Mouse (Mus musculus) ES-E14 (cell line): ENCODE results near the gene Iah1. TPM values are rescaled to one million over a fixed set of nuclear protein-coding genes. Genes with fewer than 3 reads are reported as not detected.

Experiments used
- DNase-seq: peaks from one replicate; pipeline ENCODE4 v3.0.0-alpha.2; 2013; ENCODE audit warnings: low read depth, low spot score
- H3K27ac ChIP-seq: 2 replicates; pipeline ENCODE4 v1.5.1; 2012; ENCODE audit warnings: low read depth, mild to moderate bottlenecking, low read length, moderate library complexity, mixed read lengths; ENCODE audit not compliant: poor library complexity, insufficient read depth, severe bottlenecking
- H3K36me3 ChIP-seq: 2 replicates; pipeline ENCODE4 v1.6.1; 2012; ENCODE audit warnings: mild to moderate bottlenecking, low read length, moderate library complexity, mixed read lengths; ENCODE audit not compliant: control insufficient read depth, poor library complexity, insufficient read depth, severe bottlenecking
- H3K4me1 ChIP-seq, 2 experiments: fragments of 150-350 bp in 1 of 2; sonication (generic) in 1 of 2; 2 replicates each; pipeline ENCODE4 v1.6.1; 2012; ENCODE audit warnings: low read length in 2 of 2, mild to moderate bottlenecking in 1 of 2, mixed read lengths in 1 of 2; ENCODE audit not compliant: control insufficient read depth in 2 of 2, insufficient read depth in 2 of 2, poor library complexity in 1 of 2
- H3K4me3 ChIP-seq, 2 experiments: fragments of 150-350 bp in 1 of 2; sonication (generic) in 1 of 2; 2 replicates each; pipeline ENCODE4 v1.5.1; 2012; ENCODE audit warnings: low read length in 2 of 2, low read depth in 1 of 2, mild to moderate bottlenecking in 1 of 2, mixed read lengths in 1 of 2; ENCODE audit not compliant: insufficient read depth in 1 of 2, poor library complexity in 1 of 2, severe bottlenecking in 1 of 2
- H3K9ac ChIP-seq: 2 replicates; pipeline ENCODE4 v1.6.1; 2012; ENCODE audit warnings: low read depth, mild to moderate bottlenecking, low read length, mixed read lengths; ENCODE audit not compliant: poor library complexity, insufficient read depth, severe bottlenecking
- H3K9me3 ChIP-seq: fragments of 150-350 bp; sonication (generic); 2 replicates; pipeline ENCODE4 v1.6.1; 2012; ENCODE audit warnings: low read depth, mild to moderate bottlenecking, low read length; ENCODE audit not compliant: control insufficient read depth, insufficient read depth
- CHD2 ChIP-seq: IDR thresholded peaks from 2 replicates; pipeline ENCODE4 v1.6.1; 2014; ENCODE audit warnings: mild to moderate bottlenecking, low read depth, low read length, inconsistent platforms
- HCFC1 ChIP-seq: IDR thresholded peaks from 2 replicates; pipeline ENCODE4 v1.6.1; 2012; ENCODE audit warnings: low read length, inconsistent platforms, borderline replicate concordance; ENCODE audit not compliant: insufficient read depth
- MAFK ChIP-seq: IDR thresholded peaks from 2 replicates; pipeline ENCODE4 v1.6.1; 2014; ENCODE audit warnings: mild to moderate bottlenecking, low read depth, low read length, inconsistent platforms; ENCODE audit not compliant: insufficient read depth
- ZC3H11A ChIP-seq: IDR thresholded peaks from 2 replicates; pipeline ENCODE4 v1.6.1; 2012; ENCODE audit warnings: low read depth, mild to moderate bottlenecking, inconsistent platforms, low read length, borderline replicate concordance
- ZNF384 ChIP-seq: IDR thresholded peaks from 2 replicates; pipeline ENCODE4 v1.6.1; 2012; ENCODE audit warnings: low read depth, low read length, inconsistent platforms
- in situ Hi-C, 2 experiments: fragments of 600-800 bp; cut with MboI; formaldehyde crosslinking; loops; one replicate each; pipeline ENCODE4 v1.15.1; 2025; ENCODE audit warnings: low sequenced_read_pairs in 2 of 2, inconsistent platforms in 1 of 2; ENCODE audit not compliant: unreplicated experiment in 2 of 2
- total RNA-seq: library from RNA; depleted of rRNA; stranded (reverse); fragments of 300-350 nt; gene quantifications from 2 replicates; pipeline ENCODE4 v1.2.3, GENCODE M21; 2012

Iah1 gene
- total RNA-seq, 1 experiment = 24.2 TPM

- in situ Hi-C loops = no loop called here
- Histone ChIP-seq H3K27ac (no peak overlapping the region), H3K36me3 (peaks cover 45% of the 10 kb centered on the region), H3K9ac (no peak overlapping the region), H3K4me1 (peaks cover 0 to 3% of the 10 kb centered on the region in 2 experiments; a peak in 1 of 4 replicates), H3K4me3 (no peak overlapping the region), H3K9me3 (no peaks in the 10 kb centered on the region)
- no peak for TF ChIP-seq MAFK
- no peak for TF ChIP-seq HCFC1
- TF ChIP-seq ZNF384 = no peak
- no peak for TF ChIP-seq CHD2
- TF ChIP-seq ZC3H11A = no peak
- DNase-seq = no peak
Observed at GRCm38 (mm10) chr12:21312201-21312600, 4.0 kb upstream of the Iah1 start.

- peaks cover 19% of the 10 kb centered on the region for H3K36me3 ChIP-seq
- no peak overlapping the region for H3K9ac ChIP-seq
- H3K4me3 ChIP-seq = peak overlapping the region; percentile 90 to 98
- in situ Hi-C loops = no loop called here
- no peaks in the 10 kb centered on the region for H3K9me3 ChIP-seq
- peaks cover 0 to 3% of the 10 kb centered on the region in 2 experiments; a peak in 1 of 4 replicates for H3K4me1 ChIP-seq
- H3K27ac ChIP-seq = no peak overlapping the region
- TF ChIP-seq HCFC1 (no peak), MAFK (no peak), ZC3H11A (no peak)
- DNase-seq = no peak
Observed at GRCm38 (mm10) chr12:21316869-21317265, 678 bp downstream of the Iah1 start.

- in situ Hi-C loops = no loop called here
- H3K36me3 ChIP-seq = peaks cover 16% of the 10 kb centered on the region
Observed at GRCm38 (mm10) chr12:21318143-21318895, 2.1 kb downstream of the Iah1 start.

GRCm38 (mm10) chr12:21320317-21320716 is 4.1 kb downstream of the Iah1 start:
- H3K4me1 ChIP-seq = peaks cover 0 to 3% of the 10 kb centered on the region in 2 experiments; a peak in 1 of 4 replicates
- H3K36me3 ChIP-seq = peaks cover 17% of the 10 kb centered on the region; the same call in 1 of the 2 replicates
- no peak overlapping the region for H3K9ac ChIP-seq
- H3K27ac ChIP-seq = no peak overlapping the region
- no peaks in the 10 kb centered on the region for H3K9me3 ChIP-seq
- H3K4me3 ChIP-seq = no peak overlapping the region
- no peak for DNase-seq
- no peak for TF ChIP-seq MAFK
- no peak for TF ChIP-seq CHD2
- TF ChIP-seq ZC3H11A = no peak
- TF ChIP-seq ZNF384 = no peak
- TF ChIP-seq HCFC1 = no peak
- in situ Hi-C loops = loop anchor here in 1 of 2 experiments (10.0 kb wide), 1 partner anchor 64 kb away; no protein-coding TSS in a partner anchor

More at GRCm38 (mm10) chr12:21318143-21318895, 2.1 kb downstream of the Iah1 start:
- H3K9ac ChIP-seq = no peak overlapping the region
- TF ChIP-seq ZC3H11A = peak; percentile 54; the same call in 1 of the 2 replicates
- TF ChIP-seq HCFC1 = no peak
- H3K27ac ChIP-seq = no peak overlapping the region
- H3K4me3 ChIP-seq = no peak overlapping the region
- peak; percentile 74 for DNase-seq
- peaks cover 0 to 3% of the 10 kb centered on the region in 2 experiments; a peak in 1 of 4 replicates for H3K4me1 ChIP-seq
- no peaks in the 10 kb centered on the region for H3K9me3 ChIP-seq
